Mouse (Mus musculus) gastrocnemius, adult 2 months (tissue): ENCODE results near the gene Gp9. TPM values are rescaled to one million over a fixed set of nuclear protein-coding genes. Genes with fewer than 3 reads are reported as not detected.
"Not testable (repeated sequence)": the region's sequence is repeated elsewhere in the genome, so short reads cannot be mapped to it uniquely, and the experiment has no call there.

ENCODE experiments used
- DNase-seq: peaks from one replicate; pipeline ENCODE4 v3.0.0; 2022
- H3K27ac ChIP-seq: fragments of 200-600 bp; 2 replicates; pipeline ENCODE4 v1.8.1; 2022; ENCODE audit warnings: mild to moderate bottlenecking
- H3K4me3 ChIP-seq: fragments of 200-600 bp; 2 replicates; pipeline ENCODE4 v1.8.1; 2022; ENCODE audit warnings: mild to moderate bottlenecking, moderate library complexity
- CTCF ChIP-seq: fragments of 200-600 bp; IDR thresholded peaks from 2 replicates; pipeline ENCODE4 v1.8.1; 2022; ENCODE audit warnings: antibody characterized with exemption, mild to moderate bottlenecking, moderate library complexity
- intact Hi-C: fragments of 180-260 bp; cut with DNase I; formaldehyde crosslinking; loops from one replicate; pipeline ENCODE4 v1.15.1; 2025
- total RNA-seq, 2 experiments: library from RNA; stranded (reverse); gene quantifications; 2 replicates each; pipeline ENCODE4 v1.2.3; 2021

Gene Gp9
- total RNA-seq, 2 experiments from 2014 or later = not detected

- H3K27ac ChIP-seq = no peak overlapping the region
- DNase-seq = no peak
- intact Hi-C loops = no loop called here
- TF ChIP-seq CTCF = no peak
- no peak overlapping the region for H3K4me3 ChIP-seq
Observed at GRCm38 (mm10) chr6:87759404-87759803, 18.5 kb upstream of the Gp9 start.

- H3K27ac ChIP-seq = no peak overlapping the region
- TF ChIP-seq CTCF = no peak
- no peak overlapping the region for H3K4me3 ChIP-seq
- intact Hi-C loops = loop anchor here (5.0 to 10.0 kb wide), 3 partner anchors 52 to 237 kb away; partner anchors contain the start of genes Hmces and Rab43
- DNase-seq = no peak
Observed at GRCm38 (mm10) chr6:87759850-87760249, 18.0 kb upstream of the Gp9 start.

- no peak overlapping the region for H3K4me3 ChIP-seq
- intact Hi-C loops = loop anchor here (2.0 to 10.0 kb wide), 4 partner anchors 50 to 235 kb away; partner anchors contain the start of genes Hmces and Rab43
- DNase-seq = no peak
- no peak overlapping the region for H3K27ac ChIP-seq
- no peak for TF ChIP-seq CTCF
Observed at GRCm38 (mm10) chr6:87762161-87762560, 15.7 kb upstream of the Gp9 start.

GRCm38 (mm10) chr6:87763376-87764280, 14.2 kb upstream of the Gp9 start:
- intact Hi-C loops = loop anchor here (2.0 to 10.0 kb wide), 4 partner anchors 49 to 234 kb away; partner anchors contain the start of genes Hmces and Rab43
- TF ChIP-seq CTCF = peak; percentile 82
- Histone ChIP-seq H3K4me3 (no peak overlapping the region), H3K27ac (peak overlapping the region; percentile 40; the same call in 1 of the 2 replicates)
- DNase-seq = no peak

DNA sequence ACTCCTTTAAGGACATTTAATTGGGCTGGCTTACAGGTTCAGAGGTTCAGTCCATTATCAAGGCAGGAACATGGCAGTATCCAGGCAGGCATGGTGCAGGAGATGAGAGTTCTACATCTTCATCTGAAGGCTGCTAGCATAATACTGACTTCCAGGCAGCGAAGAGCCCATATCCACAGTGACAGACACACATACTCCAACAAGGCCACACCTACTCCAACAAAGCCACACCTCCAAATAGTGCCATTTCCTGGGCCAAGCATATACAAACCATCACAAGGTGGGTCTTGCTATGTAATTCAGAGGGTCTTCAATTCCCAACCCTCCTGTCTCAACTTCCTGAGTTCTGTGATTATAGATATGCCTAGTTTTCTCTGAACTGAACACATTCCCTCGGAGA, 13.6 kb upstream of the Gp9 start:
- H3K4me3 ChIP-seq, H3K27ac ChIP-seq, DNase-seq: not testable (repeated sequence)
- intact Hi-C loops = loop anchor here (5.0 to 10.0 kb wide), 3 partner anchors 48 to 233 kb away; partner anchors contain the start of genes Hmces and Rab43

DNA sequence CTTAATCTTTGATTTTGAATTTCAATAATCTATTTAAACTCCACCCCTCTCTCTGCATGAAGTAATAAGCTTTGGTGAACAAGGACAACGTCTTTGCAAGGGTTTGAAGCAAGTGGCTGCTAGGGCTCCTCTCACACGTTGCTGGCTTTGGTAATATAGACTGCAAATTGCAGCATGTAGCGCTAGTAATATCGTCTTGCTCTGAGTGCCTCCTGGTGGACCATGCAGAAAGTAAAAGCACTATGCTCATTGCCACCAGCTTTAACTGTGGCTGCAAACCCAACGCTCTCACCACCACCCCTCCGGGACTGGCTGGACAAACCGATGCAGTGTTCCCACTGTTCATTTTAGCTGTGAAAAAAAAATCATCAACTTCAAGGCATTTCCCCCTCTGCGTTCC, 7.2 kb upstream of the Gp9 start:
- intact Hi-C loops = no loop called here
- Histone ChIP-seq H3K4me3 (no peak overlapping the region), H3K27ac (no peak overlapping the region)
- DNase-seq = no peak
- peak; percentile 22; the same call in 1 of the 2 replicates for TF ChIP-seq CTCF

- no peak for DNase-seq
- H3K27ac ChIP-seq = no peak overlapping the region
- no peak for TF ChIP-seq CTCF
- H3K4me3 ChIP-seq = no peak overlapping the region
- intact Hi-C loops = no loop called here
Observed at GRCm38 (mm10) chr6:87774466-87774865, 3.4 kb upstream of the Gp9 start.

GRCm38 (mm10) chr6:87774909-87775308, 3.0 kb upstream of the Gp9 start:
- intact Hi-C loops = no loop called here
- Histone ChIP-seq H3K27ac (no peak overlapping the region), H3K4me3 (no peak overlapping the region)
- no peak for TF ChIP-seq CTCF
- no peak for DNase-seq

DNA sequence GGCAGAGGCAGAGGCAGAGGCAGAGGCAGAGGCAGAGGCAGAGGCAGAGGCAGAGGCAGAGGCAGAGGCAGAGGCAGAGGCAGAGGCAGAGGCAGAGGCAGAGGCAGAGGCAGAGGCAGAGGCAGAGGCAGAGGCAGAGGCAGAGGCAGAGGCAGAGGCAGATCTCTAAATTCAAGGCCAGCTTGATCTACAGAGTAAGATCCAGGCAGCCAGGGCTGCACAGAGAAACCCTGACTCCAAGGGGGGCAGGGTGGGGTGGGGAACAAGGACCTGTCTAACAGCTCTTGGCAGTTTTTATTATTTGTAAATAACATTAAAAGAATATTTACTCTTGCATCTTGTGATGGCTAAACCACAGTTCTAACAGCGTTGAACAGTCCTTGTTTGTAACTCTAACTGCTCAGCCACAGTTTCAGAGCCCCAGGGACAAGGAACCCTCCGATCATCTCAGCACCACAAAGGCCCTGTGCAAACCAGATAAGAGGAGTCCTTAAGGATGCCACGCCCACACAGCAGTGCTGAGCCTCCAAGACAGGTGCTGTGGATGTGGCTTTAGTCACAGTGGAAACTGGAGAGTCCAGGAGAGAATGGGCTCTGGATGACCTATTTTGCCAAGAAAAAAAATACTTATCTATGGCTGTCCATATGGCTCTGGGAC, 2.2 kb upstream of the Gp9 start:
- no peak for TF ChIP-seq CTCF
- no peak for DNase-seq
- intact Hi-C loops = no loop called here
- H3K4me3 ChIP-seq = no peak overlapping the region
- no peak overlapping the region for H3K27ac ChIP-seq

DNA sequence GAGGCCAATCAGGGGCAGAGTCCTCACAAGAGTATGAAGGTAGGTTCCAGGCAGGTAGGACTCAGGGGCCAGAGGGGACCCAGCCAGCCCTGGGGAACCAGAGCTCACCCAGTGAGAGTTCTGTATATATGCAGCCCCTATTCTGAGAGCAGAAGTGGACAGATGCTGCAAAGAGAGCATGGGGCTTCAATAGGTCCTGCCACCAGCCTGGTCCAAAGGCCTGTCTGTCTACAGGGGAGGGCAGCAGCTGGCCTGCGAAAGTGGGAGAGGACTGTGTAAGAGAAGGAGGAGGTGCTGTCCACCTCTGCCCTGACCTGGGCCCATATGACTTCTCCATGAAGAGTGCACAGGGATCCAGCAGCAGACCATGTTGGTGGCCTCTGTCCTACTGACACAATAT, 1.2 kb upstream of the Gp9 start:
- no peak for TF ChIP-seq CTCF
- H3K4me3 ChIP-seq = no peak overlapping the region
- H3K27ac ChIP-seq = no peak overlapping the region
- intact Hi-C loops = no loop called here
- DNase-seq = no peak

- intact Hi-C loops = no loop called here
- Histone ChIP-seq H3K27ac (no peak overlapping the region), H3K4me3 (no peak overlapping the region)
- no peak for TF ChIP-seq CTCF
- no peak for DNase-seq
Observed at GRCm38 (mm10) chr6:87778294-87779173, 662 bp downstream of the Gp9 start.
